Mouse (Mus musculus): ENCODE measurements around the gene Emg1. TPM values are rescaled to one million over a fixed set of nuclear protein-coding genes. Genes with fewer than 3 reads are reported as not detected.
A peak's percentile ranks its signal among the peaks of the same experiment; 100 is the strongest.

Emg1 gene
- polyA plus RNA-seq, 1 experiment from 2014 or later = 253 TPM

- Histone ChIP-seq H3K9me3 (ENCODE audit: control insufficient read depth, low read length) (no peaks in the 10 kb centered on the region), H3K36me3 (ENCODE audit: control insufficient read depth, insufficient read depth, low read length) (peaks cover 21% of the 10 kb centered on the region), H3K9ac (ENCODE audit: low read length) (no peak overlapping the region), H3K27ac (replicated peaks; ENCODE audit: low read depth, low read length) (no peak overlapping the region), H3K4me2 (ENCODE audit: low read depth, severe bottlenecking) (no peak overlapping the region), H3K4me1 (ENCODE audit: control insufficient read depth, insufficient read depth, low read length) (peaks cover 25% of the 10 kb centered on the region), H3K4me3 (ENCODE audit: low read depth, low read length) (no peak overlapping the region), H3K27me3 (ENCODE audit: control insufficient read depth, insufficient read depth, low read length) (no peaks in the 10 kb centered on the region)
- WGBS = 91% methylated on average over 13 of the region's 15 CpGs
- DNase-seq (ENCODE audit: low spot score) (no peak), ATAC-seq (ENCODE audit: insufficient number of reproducible peaks, low FRiP score, low TSS enrichment, low read depth) (no peak)
Observed at GRCm38 (mm10) chr6:124742839-124743514, 31.0 kb upstream of the Emg1 start.

GRCm38 (mm10) chr6:124741842-124742241 lies 29.9 kb upstream of the Emg1 start:
- H3K9ac ChIP-seq (ENCODE audit: low read length) = no peak overlapping the region
- no peaks in the 10 kb centered on the region for H3K9me3 ChIP-seq (ENCODE audit: control insufficient read depth, low read length)
- peak overlapping the region; percentile 99; the same call in 1 of the 2 replicates for H3K27ac ChIP-seq (replicated peaks; ENCODE audit: low read depth, low read length)
- H3K4me3 ChIP-seq (ENCODE audit: low read depth, low read length) = peak overlapping the region; percentile 67; the same call in 1 of the 2 replicates
- ATAC-seq (ENCODE audit: insufficient number of reproducible peaks, low FRiP score, low TSS enrichment, low read depth) (no peak), DNase-seq (ENCODE audit: low spot score) (no peak)
- peaks cover 12% of the 10 kb centered on the region for H3K36me3 ChIP-seq (ENCODE audit: control insufficient read depth, insufficient read depth, low read length)
- no peaks in the 10 kb centered on the region for H3K27me3 ChIP-seq (ENCODE audit: control insufficient read depth, insufficient read depth, low read length)
- WGBS = 74% methylated on average over 3 of the region's 3 CpGs
- H3K4me2 ChIP-seq (ENCODE audit: low read depth, severe bottlenecking) = peak overlapping the region; percentile 80
- peaks cover 21% of the 10 kb centered on the region for H3K4me1 ChIP-seq (ENCODE audit: control insufficient read depth, insufficient read depth, low read length)

- H3K9ac ChIP-seq (ENCODE audit: low read length) = peak within 1 kb of the TSS; percentile 95
Observed at GRCm38 (mm10) chr6:124740888-124741761, 29.1 kb upstream of the Emg1 start, which contains the start of gene Grcc10. Grcc10 (minus strand) TSS chr6:124741374.

GRCm38 (mm10) chr6:124740211-124740887 lies 28.4 kb upstream of the Emg1 start:
- WGBS = under 1% methylated on average over 29 of the region's 29 CpGs
- no peak for DNase-seq (ENCODE audit: low spot score)
- ATAC-seq (ENCODE audit: insufficient number of reproducible peaks, low FRiP score, low TSS enrichment, low read depth) = peak; percentile 8; the same call in 1 of the 2 replicates
- Histone ChIP-seq H3K9me3 (ENCODE audit: control insufficient read depth, low read length) (no peaks in the 10 kb centered on the region), H3K27ac (replicated peaks; ENCODE audit: low read depth, low read length) (peak overlapping the region; percentile 99), H3K4me1 (ENCODE audit: control insufficient read depth, insufficient read depth, low read length) (peaks cover 10% of the 10 kb centered on the region), H3K36me3 (ENCODE audit: control insufficient read depth, insufficient read depth, low read length) (peaks cover 11% of the 10 kb centered on the region), H3K4me2 (ENCODE audit: low read depth, severe bottlenecking) (peak overlapping the region; percentile 80), H3K27me3 (ENCODE audit: control insufficient read depth, insufficient read depth, low read length) (no peaks in the 10 kb centered on the region), H3K4me3 (ENCODE audit: low read depth, low read length) (peak overlapping the region; percentile 67), H3K9ac (ENCODE audit: low read length) (peak overlapping the region; percentile 95)

More at GRCm38 (mm10) chr6:124740888-124741761, 29.1 kb upstream of the Emg1 start, which contains the start of gene Grcc10:
- under 1% methylated on average over 41 of the region's 41 CpGs for WGBS
- Histone ChIP-seq H3K4me2 (ENCODE audit: low read depth, severe bottlenecking) (peak within 1 kb of the TSS; percentile 80), H3K27me3 (ENCODE audit: control insufficient read depth, insufficient read depth, low read length) (no peaks in the 10 kb centered on the region), H3K36me3 (ENCODE audit: control insufficient read depth, insufficient read depth, low read length) (peaks cover 11% of the 10 kb centered on the region), H3K9me3 (ENCODE audit: control insufficient read depth, low read length) (no peaks in the 10 kb centered on the region), H3K4me1 (ENCODE audit: control insufficient read depth, insufficient read depth, low read length) (peaks cover 14% of the 10 kb centered on the region), H3K4me3 (ENCODE audit: low read depth, low read length) (peak within 1 kb of the TSS; percentile 67), H3K27ac (replicated peaks; ENCODE audit: low read depth, low read length) (peak within 1 kb of the TSS; percentile 99)
- ATAC-seq (ENCODE audit: insufficient number of reproducible peaks, low FRiP score, low TSS enrichment, low read depth) (peak; percentile 85), DNase-seq (ENCODE audit: low spot score) (peak; percentile 94)

GRCm38 (mm10) chr6:124739231-124739796 lies 27.3 kb upstream of the Emg1 start:
- Histone ChIP-seq H3K9ac (ENCODE audit: low read length) (no peak overlapping the region), H3K4me1 (ENCODE audit: control insufficient read depth, insufficient read depth, low read length) (peaks cover 2% of the 10 kb centered on the region; the same call in 1 of the 2 replicates), H3K36me3 (ENCODE audit: control insufficient read depth, insufficient read depth, low read length) (peaks cover 4% of the 10 kb centered on the region; the same call in 1 of the 2 replicates), H3K9me3 (ENCODE audit: control insufficient read depth, low read length) (no peaks in the 10 kb centered on the region), H3K27ac (replicated peaks; ENCODE audit: low read depth, low read length) (no peak overlapping the region), H3K27me3 (ENCODE audit: control insufficient read depth, insufficient read depth, low read length) (no peaks in the 10 kb centered on the region), H3K4me3 (ENCODE audit: low read depth, low read length) (no peak overlapping the region), H3K4me2 (ENCODE audit: low read depth, severe bottlenecking) (no peak overlapping the region)
- WGBS = 86% methylated on average over 10 of the region's 10 CpGs
- DNase-seq (ENCODE audit: low spot score) (no peak), ATAC-seq (ENCODE audit: insufficient number of reproducible peaks, low FRiP score, low TSS enrichment, low read depth) (no peak)

GRCm38 (mm10) chr6:124738511-124739023 lies 26.6 kb upstream of the Emg1 start, which contains the start of gene Ptpn6:
Ptpn6 (minus strand) TSS chr6:124738714.
- Histone ChIP-seq H3K4me1 (ENCODE audit: control insufficient read depth, insufficient read depth, low read length) (peaks cover 2% of the 10 kb centered on the region; the same call in 1 of the 2 replicates), H3K4me3 (ENCODE audit: low read depth, low read length) (no peak within 1 kb of the TSS), H3K9ac (ENCODE audit: low read length) (no peak within 1 kb of the TSS), H3K36me3 (ENCODE audit: control insufficient read depth, insufficient read depth, low read length) (peaks cover 4% of the 10 kb centered on the region; the same call in 1 of the 2 replicates), H3K27ac (replicated peaks; ENCODE audit: low read depth, low read length) (no peak within 1 kb of the TSS), H3K27me3 (ENCODE audit: control insufficient read depth, insufficient read depth, low read length) (no peaks in the 10 kb centered on the region), H3K9me3 (ENCODE audit: control insufficient read depth, low read length) (no peaks in the 10 kb centered on the region), H3K4me2 (ENCODE audit: low read depth, severe bottlenecking) (no peak within 1 kb of the TSS)
- WGBS = 34% methylated on average over 15 of the region's 15 CpGs
- DNase-seq (ENCODE audit: low spot score) (peak; percentile 54), ATAC-seq (ENCODE audit: insufficient number of reproducible peaks, low FRiP score, low TSS enrichment, low read depth) (no peak)

DNA sequence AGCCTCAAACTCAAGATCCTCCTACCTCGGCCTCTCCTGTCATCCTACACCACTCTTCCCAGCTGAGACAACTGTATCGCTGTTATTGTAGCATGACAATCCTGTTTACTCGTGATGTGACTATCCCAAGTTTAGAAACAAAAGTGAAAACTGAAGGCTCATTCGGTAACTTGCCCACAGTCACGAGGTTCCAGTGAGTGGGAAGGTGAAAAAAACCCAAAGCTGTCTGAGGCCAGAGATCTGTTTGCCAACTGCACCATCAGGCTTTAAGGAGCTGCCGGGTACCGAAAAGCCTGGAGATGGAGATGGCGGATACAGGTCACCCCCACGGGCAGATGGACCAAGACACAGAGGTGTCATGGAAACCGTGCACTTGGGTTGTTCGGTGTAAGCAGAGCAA lies 25.1 kb upstream of the Emg1 start:
- Histone ChIP-seq H3K4me1 (ENCODE audit: control insufficient read depth, insufficient read depth, low read length) (peaks cover 11% of the 10 kb centered on the region), H3K4me2 (ENCODE audit: low read depth, severe bottlenecking) (no peak overlapping the region), H3K27ac (replicated peaks; ENCODE audit: low read depth, low read length) (no peak overlapping the region), H3K9me3 (ENCODE audit: control insufficient read depth, low read length) (no peaks in the 10 kb centered on the region), H3K36me3 (ENCODE audit: control insufficient read depth, insufficient read depth, low read length) (no peaks in the 10 kb centered on the region), H3K27me3 (ENCODE audit: control insufficient read depth, insufficient read depth, low read length) (no peaks in the 10 kb centered on the region), H3K4me3 (ENCODE audit: low read depth, low read length) (no peak overlapping the region), H3K9ac (ENCODE audit: low read length) (no peak overlapping the region)
- 92% methylated on average over 11 of the region's 11 CpGs for WGBS
- no peak for DNase-seq (ENCODE audit: low spot score)
- ATAC-seq (ENCODE audit: insufficient number of reproducible peaks, low FRiP score, low TSS enrichment, low read depth) = no peak
